Mouse (Mus musculus) heart, embryonic 14.5 days (tissue): ENCODE results near the gene Rin2. TPM values are rescaled to one million over a fixed set of nuclear protein-coding genes. Genes with fewer than 3 reads are reported as not detected.
"Not testable (repeated sequence)": the region's sequence is repeated elsewhere in the genome, so short reads cannot be mapped to it uniquely, and the experiment has no call there.

Source experiments
- ATAC-seq: fragments of 200-750 bp; cut with Nextera tagmentation; 2 replicates; pipeline ENCODE4 v1.8.0; 2017; ENCODE audit warnings: low read depth, moderate TSS enrichment; ENCODE audit not compliant: insufficient number of reproducible peaks, insufficient read depth, low FRiP score
- H3K27ac ChIP-seq, 2 experiments: fragments of 200-500 bp in 1 of 2; fragments of 300-500 bp in 1 of 2; sonication (generic) in 1 of 2; replicated peaks in 1 of 2; 2 replicates each; pipeline ENCODE4 v1.5.1; 2012 to 2014; ENCODE audit warnings: low read depth in 2 of 2, low read length in 2 of 2, control low read depth in 1 of 2, mild to moderate bottlenecking in 1 of 2, mixed read lengths in 1 of 2; ENCODE audit not compliant: control insufficient read depth in 1 of 2, insufficient read depth in 1 of 2
- H3K27me3 ChIP-seq: fragments of 300-500 bp; sonication (generic); 2 replicates; pipeline ENCODE4 v1.6.1; 2014; ENCODE audit warnings: mild to moderate bottlenecking, low read length, control low read depth; ENCODE audit not compliant: control insufficient read depth, insufficient read depth
- H3K36me3 ChIP-seq: fragments of 300-500 bp; sonication (generic); 2 replicates; pipeline ENCODE4 v1.6.1; 2014; ENCODE audit warnings: mild to moderate bottlenecking, control low read depth, low read length, mixed read lengths; ENCODE audit not compliant: control insufficient read depth, insufficient read depth
- H3K4me1 ChIP-seq, 2 experiments: fragments of 200-500 bp in 1 of 2; fragments of 300-500 bp in 1 of 2; sonication (generic) in 1 of 2; 2 replicates each; pipeline ENCODE4 v1.6.1; 2012 to 2014; ENCODE audit warnings: low read length in 2 of 2, control low read depth in 1 of 2, mixed read lengths in 1 of 2; ENCODE audit not compliant: control insufficient read depth in 2 of 2, insufficient read depth in 2 of 2
- H3K4me2 ChIP-seq: fragments of 300-500 bp; sonication (generic); 2 replicates; pipeline ENCODE4 v1.6.1; 2014; ENCODE audit warnings: mild to moderate bottlenecking, low read length
- H3K4me3 ChIP-seq, 2 experiments: fragments of 200-500 bp in 1 of 2; fragments of 300-500 bp in 1 of 2; sonication (generic) in 1 of 2; 2 replicates each; pipeline ENCODE4 v1.5.1; 2012 to 2014; ENCODE audit warnings: low read length in 2 of 2, mild to moderate bottlenecking in 2 of 2, control low read depth in 1 of 2, low read depth in 1 of 2, moderate library complexity in 1 of 2; ENCODE audit not compliant: control insufficient read depth in 1 of 2, insufficient read depth in 1 of 2
- H3K9ac ChIP-seq: fragments of 300-500 bp; sonication (generic); 2 replicates; pipeline ENCODE4 v1.6.1; 2014; ENCODE audit warnings: mild to moderate bottlenecking, low read length
- H3K9me3 ChIP-seq: fragments of 300-500 bp; sonication (generic); 2 replicates; pipeline ENCODE4 v1.6.1; 2016; ENCODE audit warnings: low read length, control low read depth; ENCODE audit not compliant: control insufficient read depth
- WGBS: fragments of 180-500 bp; shearing (Covaris S2); extraction: QIAGEN DNeasy Blood & Tissue Kit; methylation state at CpG from one replicate; pipeline ENCODE4 v1.1.7; 2014; 5-methylcytosine and 5-hydroxymethylcytosine counted together
- polyA plus RNA-seq: library from polyadenylated mRNA; unstranded; fragments of >200 nt; fragmentation: Nextera tagmentation; extraction: Ambion mirVana; gene quantifications from 2 replicates; pipeline ENCODE4 v1.2.1, GENCODE M21; 2014

Gene Rin2
- polyA plus RNA-seq, 1 experiment from 2014 or later: 20.8 TPM

GRCm38 (mm10) chr2:145888766-145889480 is 213.9 kb downstream of the Rin2 start:
- Histone ChIP-seq H3K36me3 (peaks cover 32% of the 10 kb centered on the region), H3K9ac (peak overlapping the region; percentile 32; the same call in 1 of the 2 replicates), H3K9me3 (no peaks in the 10 kb centered on the region), H3K4me1 (peaks cover 30 to 36% of the 10 kb centered on the region in 2 experiments), H3K4me3 (no peak overlapping the region), H3K27me3 (no peaks in the 10 kb centered on the region), H3K4me2 (peak overlapping the region; percentile 49), H3K27ac (peak overlapping the region; percentile 92 to 95)
- 0 out of 2 replicates have a peak, but pooled peaks have one; percentile 10 for ATAC-seq
- 55% methylated on average over 6 of the region's 6 CpGs for WGBS

- no peak overlapping the region for H3K27ac ChIP-seq
- no peak overlapping the region for H3K4me3 ChIP-seq
- ATAC-seq: no peak
- no peak overlapping the region for H3K4me2 ChIP-seq
- WGBS: 78% methylated on average over 2 of the region's 2 CpGs
- no peaks in the 10 kb centered on the region for H3K9me3 ChIP-seq
- peaks cover 18 to 23% of the 10 kb centered on the region in 2 experiments for H3K4me1 ChIP-seq
- H3K36me3 ChIP-seq: peaks cover 18% of the 10 kb centered on the region
- no peaks in the 10 kb centered on the region for H3K27me3 ChIP-seq
- no peak overlapping the region for H3K9ac ChIP-seq
Measured at GRCm38 (mm10) chr2:145890571-145890970, 215.6 kb downstream of the Rin2 start.

- no peaks in the 10 kb centered on the region for H3K36me3 ChIP-seq
- WGBS: 96% methylated on average over 6 of the region's 6 CpGs
- H3K9ac ChIP-seq: no peak overlapping the region
- H3K9me3 ChIP-seq: no peaks in the 10 kb centered on the region
- H3K4me3 ChIP-seq: no peak overlapping the region
- H3K27ac ChIP-seq: no peak overlapping the region
- H3K4me1 ChIP-seq: peaks cover 9% of the 10 kb centered on the region in 2 experiments
- no peak overlapping the region for H3K4me2 ChIP-seq
- H3K27me3 ChIP-seq: no peaks in the 10 kb centered on the region
- no peak for ATAC-seq
Measured at GRCm38 (mm10) chr2:145893756-145894155, 218.7 kb downstream of the Rin2 start.

- no peak overlapping the region for H3K27ac ChIP-seq
- H3K4me3 ChIP-seq: no peak overlapping the region
- no peak overlapping the region for H3K4me2 ChIP-seq
- no peak overlapping the region for H3K9ac ChIP-seq
- ATAC-seq: no peak
- no peaks in the 10 kb centered on the region for H3K27me3 ChIP-seq
- H3K36me3 ChIP-seq: no peaks in the 10 kb centered on the region
- H3K9me3 ChIP-seq: no peaks in the 10 kb centered on the region
- H3K4me1 ChIP-seq: no peaks in the 10 kb centered on the region
- WGBS: 81% methylated on average over 9 of the region's 9 CpGs
Measured at GRCm38 (mm10) chr2:145898106-145898505, 223.1 kb downstream of the Rin2 start.

- ATAC-seq, H3K9me3 ChIP-seq, H3K4me2 ChIP-seq, H3K9ac ChIP-seq, H3K4me3 ChIP-seq, H3K27me3 ChIP-seq, H3K27ac ChIP-seq, H3K36me3 ChIP-seq: not testable (repeated sequence)
- WGBS: 61% methylated on average over 7 of the region's 8 CpGs
- H3K4me1 ChIP-seq: peaks cover 7 to 12% of the 10 kb centered on the region in 2 experiments
Measured at GRCm38 (mm10) chr2:145900318-145900717, 225.3 kb downstream of the Rin2 start.

GRCm38 (mm10) chr2:145901861-145902260 is 226.8 kb downstream of the Rin2 start, which contains the start of gene Naa20:
Naa20 (plus strand) TSS chr2:145902099.
- Histone ChIP-seq H3K36me3 (peaks cover 7% of the 10 kb centered on the region; the same call in 1 of the 2 replicates), H3K27me3 (no peaks in the 10 kb centered on the region), H3K27ac (peak within 1 kb of the TSS in 1 of 2 experiments; percentile 87; a peak in 2 of 4 replicates), H3K4me1 (peaks cover 10 to 16% of the 10 kb centered on the region in 2 experiments), H3K4me2 (peak within 1 kb of the TSS; percentile 81), H3K9ac (peak within 1 kb of the TSS; percentile 92), H3K9me3 (no peaks in the 10 kb centered on the region), H3K4me3 (peak within 1 kb of the TSS; percentile 79 to 80; a peak in 3 of 4 replicates)
- ATAC-seq: no peak
- WGBS: 77% methylated on average over 6 of the region's 6 CpGs

- H3K4me3 ChIP-seq: peak overlapping the region; percentile 79 to 80
- peak overlapping the region; percentile 92 for H3K9ac ChIP-seq
- H3K4me1 ChIP-seq: peaks cover 10 to 16% of the 10 kb centered on the region in 2 experiments
- ATAC-seq: peak; percentile 90
- WGBS: under 1% methylated on average over 68 of the region's 68 CpGs
- H3K27me3 ChIP-seq: no peaks in the 10 kb centered on the region
- peak overlapping the region; percentile 81 for H3K4me2 ChIP-seq
- peak overlapping the region; percentile 62 to 87 for H3K27ac ChIP-seq
- H3K36me3 ChIP-seq: peaks cover 11% of the 10 kb centered on the region; the same call in 1 of the 2 replicates
- H3K9me3 ChIP-seq: no peaks in the 10 kb centered on the region
Measured at GRCm38 (mm10) chr2:145903061-145903901, 228.3 kb downstream of the Rin2 start.
